Mouse (Mus musculus) E14TG2a.4 (cell line): ENCODE measurements around the gene Tnfrsf21.

Experiments
- CTCF ChIP-seq: conservative IDR thresholded peaks from 2 replicates; pipeline ENCODE4 v1.5.1; 2014; ENCODE audit warnings: low read length
- NANOG ChIP-seq: IDR thresholded peaks from 2 replicates; pipeline ENCODE4 v1.6.1; 2014; ENCODE audit warnings: borderline replicate concordance, low read length, mixed read lengths
- POU5F1 ChIP-seq: IDR thresholded peaks from 2 replicates; pipeline ENCODE4 v1.6.1; 2014; ENCODE audit warnings: low read length, borderline replicate concordance

GRCm38 (mm10) chr17:43130115-43130869 is 113.9 kb downstream of the Tnfrsf21 start:
- TF ChIP-seq CTCF (no peak), NANOG (no peak), POU5F1 (no peak)
